Mouse (Mus musculus): Measurements from ENCODE around the gene Ccdc28b.

- TF ChIP-seq CTCF (IDR thresholded peaks at IDR 0.05 in 2 of 3, conservative IDR thresholded peaks at IDR 0.05 in 1 of 3; ENCODE audit: control insufficient read depth in 1 of 3, insufficient read depth in 1 of 3, low read depth in 2 of 3, low read length in 3 of 3, poor library complexity in 1 of 3, severe bottlenecking in 1 of 3), result no peak
- TF ChIP-seq TCF12 (IDR thresholded peaks at IDR 0.05; ENCODE audit: low read depth, low read length), result no peak
- TF ChIP-seq ETS1 (IDR thresholded peaks at IDR 0.05; ENCODE audit: low read depth, low read length), result no peak
- TF ChIP-seq UBTF (IDR thresholded peaks at IDR 0.05; ENCODE audit: borderline replicate concordance, insufficient read depth, low read depth, low read length), result no peak
- no peak for TF ChIP-seq NRF1 (IDR thresholded peaks at IDR 0.05; ENCODE audit: insufficient read depth, low read depth, low read length, poor library complexity, severe bottlenecking)
- TF ChIP-seq POLR2A (IDR thresholded peaks at IDR 0.05; ENCODE audit: control insufficient read depth in 1 of 2, insufficient read depth in 1 of 2, low read depth in 1 of 2, low read length in 2 of 2, poor library complexity in 1 of 2), result no peak
- no peak for TF ChIP-seq ZC3H11A (IDR thresholded peaks at IDR 0.05; ENCODE audit: low read depth, low read length)
- no peak for TF ChIP-seq MAX (IDR thresholded peaks at IDR 0.05; ENCODE audit: low read length)
- no peak for TF ChIP-seq POLR2AphosphoS2 (IDR thresholded peaks at IDR 0.05; ENCODE audit: low read length)
- no peak for TF ChIP-seq CHD1 (IDR thresholded peaks at IDR 0.05; ENCODE audit: low read depth, low read length)
- TF ChIP-seq ZKSCAN1 (IDR thresholded peaks at IDR 0.05; ENCODE audit: low read depth, low read length), result no peak
- TF ChIP-seq CHD2 (IDR thresholded peaks at IDR 0.05; ENCODE audit: low read length), result no peak
- no peak for TF ChIP-seq MAFK (IDR thresholded peaks at IDR 0.05; ENCODE audit: borderline replicate concordance, low read depth, low read length)
Observed at GRCm38 (mm10) chr4:129573430-129573829, 50.3 kb downstream of the Ccdc28b start, which contains the start of gene Lck.

Data from MEL (cell line).